Mouse (Mus musculus) central nervous system, embryonic 11.5 days (tissue): ENCODE measurements around the gene Olfr1417. TPM values are rescaled to one million over a fixed set of nuclear protein-coding genes. Genes with fewer than 3 reads are reported as not detected.

Experiments used
- polyA plus RNA-seq: library from polyadenylated mRNA; depleted of rRNA; stranded (reverse); fragments of >200 nt; gene quantifications from 2 replicates; pipeline ENCODE4 v1.2.3, GENCODE M21; 2012; rRNA removed

The Olfr1417 gene
- polyA plus RNA-seq, result not detected in 2 replicates

DNA sequence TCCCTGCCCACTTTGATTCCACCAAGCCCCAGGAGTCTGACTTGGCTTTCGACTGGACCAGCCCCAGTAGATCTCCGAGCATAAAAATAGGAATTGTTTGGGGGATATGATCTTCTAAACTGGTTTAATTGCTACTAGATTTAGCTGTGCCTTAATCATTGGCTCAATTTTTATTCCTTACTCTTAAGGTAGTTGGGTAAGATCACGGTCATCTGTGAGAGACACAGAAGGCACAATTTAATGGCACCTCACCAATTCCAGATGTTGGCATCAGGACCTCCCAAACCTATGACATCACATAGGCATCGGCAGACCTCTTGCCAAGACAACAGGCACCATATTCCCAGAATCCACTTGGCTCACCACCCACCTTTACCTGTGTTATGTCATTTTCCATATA lies at the start of gene Olfr1417:
Gene Olfr1417, minus strand, starts transcription at position 101 of the 400 bp plus-strand sequence.

DNA sequence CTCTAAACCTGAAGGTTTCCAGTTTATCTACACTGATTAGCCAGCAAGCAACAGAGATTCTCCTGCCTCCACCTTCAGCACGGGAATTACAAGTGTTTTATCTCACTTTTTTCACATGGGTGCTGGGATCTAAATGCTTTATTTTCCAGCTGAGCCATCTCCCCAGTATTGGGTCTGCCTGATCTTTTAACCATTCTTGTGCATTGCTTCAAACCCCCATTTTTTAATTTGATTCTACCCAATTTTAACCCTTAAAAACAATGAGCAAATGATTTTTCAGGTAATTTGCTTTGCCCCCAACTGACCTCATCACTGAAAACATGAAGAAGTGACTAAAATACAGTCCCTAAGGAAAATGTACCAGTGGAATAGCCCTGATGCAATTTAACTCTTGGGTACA lies 47.2 kb upstream of the Olfr1417 start, which contains the start of gene Olfr1420:
Gene Olfr1420, plus strand, starts transcription at position 301 of the 400 bp plus-strand sequence.

DNA sequence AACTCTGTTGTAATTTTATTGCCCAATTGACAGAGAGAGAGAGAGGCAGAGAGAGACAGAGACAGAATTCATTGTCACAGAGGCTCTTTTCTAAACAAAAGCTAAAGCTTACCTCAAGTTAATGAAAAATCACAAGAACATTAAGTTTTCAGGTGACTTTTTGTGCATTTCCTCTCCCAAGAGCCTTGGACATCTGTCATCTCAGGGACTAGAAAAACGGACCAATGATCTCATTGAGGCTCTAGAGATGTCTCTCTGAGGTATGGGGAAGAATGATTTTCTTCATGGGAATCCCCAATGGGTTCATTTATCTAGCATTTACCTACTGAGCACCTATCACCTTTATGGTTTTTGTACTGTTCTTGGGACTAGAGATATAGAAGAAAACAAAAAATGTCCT lies 36.0 kb upstream of the Olfr1417 start, which contains the start of gene Olfr1419:
Gene Olfr1419, minus strand, starts transcription at position 101 of the 400 bp plus-strand sequence.

DNA sequence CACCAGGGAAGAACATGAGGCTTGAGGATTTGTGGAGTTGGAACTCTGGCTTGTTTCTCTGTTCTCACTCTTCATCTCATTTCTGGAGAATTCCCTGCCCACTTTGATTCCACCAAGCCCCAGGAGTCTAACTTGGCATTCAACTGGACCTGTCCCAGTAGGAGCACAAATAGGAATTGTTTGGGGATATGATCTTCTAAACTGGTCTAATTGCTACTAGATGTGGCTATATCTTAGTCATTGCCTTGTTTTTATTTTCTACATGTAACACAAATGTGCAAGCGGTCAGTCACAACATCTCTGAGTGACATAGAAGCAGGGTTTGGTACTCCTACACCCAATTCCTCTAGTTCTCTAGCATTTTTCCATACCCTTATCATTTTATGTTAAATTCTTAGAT lies 21.9 kb upstream of the Olfr1417 start, which contains the start of gene Olfr1418:
Gene Olfr1418, minus strand, starts transcription at position 101 of the 400 bp plus-strand sequence.

DNA sequence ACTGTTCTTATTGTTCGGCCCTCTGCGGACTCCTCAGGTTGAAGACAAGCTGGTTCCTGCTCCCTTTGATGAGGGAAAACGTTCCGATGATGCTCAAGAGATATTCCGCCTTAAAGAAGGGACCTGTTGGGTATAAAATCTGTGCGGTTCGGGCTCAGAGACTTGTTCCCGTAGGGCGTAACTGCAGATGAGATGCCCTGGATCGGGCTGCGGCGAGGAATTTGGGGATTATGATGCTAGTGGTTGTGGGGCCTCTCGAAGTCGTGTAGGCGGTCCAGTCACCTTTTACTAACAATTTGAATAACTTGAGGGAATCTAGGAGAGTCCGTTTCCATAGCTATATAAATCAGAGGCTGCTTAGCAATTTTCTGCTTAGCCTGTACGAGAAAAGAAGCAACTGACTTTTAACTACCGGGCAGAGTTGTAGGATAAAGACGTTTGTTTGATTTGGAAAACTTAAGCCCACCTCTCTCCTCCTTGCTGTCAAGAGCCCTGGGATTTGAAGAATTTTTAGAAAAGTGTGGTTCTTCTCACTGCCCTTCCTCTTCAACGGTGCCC lies 19.8 kb downstream of the Olfr1417 start, which contains the start of gene Stx3:
Gene Stx3, minus strand, starts transcription at position 261 of the 558 bp plus-strand sequence.

Other genes starting within 250 kb of the Olfr1417 start
- gene Ms4a6d, start 234.4 kb downstream of the Olfr1417 start, polyA plus RNA-seq, result 1.1 and 1.9 TPM in 2 replicates
- 0.19 TPM in 1 of 2 replicates, not detected in the other for gene Ms4a2, start 215.5 kb downstream of the Olfr1417 start, polyA plus RNA-seq
- gene Ms4a3, start 198.4 kb downstream of the Olfr1417 start, polyA plus RNA-seq, result 0.25 and 0.50 TPM in 2 replicates
- not detected in 2 replicates for gene Oosp2, start 178.7 kb downstream of the Olfr1417 start, polyA plus RNA-seq
- not detected in 2 replicates for gene Oosp1, start 148.1 kb downstream of the Olfr1417 start, polyA plus RNA-seq
- gene Oosp3, start 142.2 kb downstream of the Olfr1417 start, polyA plus RNA-seq, result not detected in 2 replicates
- not detected in 2 replicates for gene Gif, start 91.7 kb downstream of the Olfr1417 start, polyA plus RNA-seq
- 36.8 and 39.9 TPM in 2 replicates for gene Mrpl16, start 68.8 kb downstream of the Olfr1417 start, polyA plus RNA-seq
- 11.3 and 13.5 TPM in 2 replicates for gene Stx3, start 19.8 kb downstream of the Olfr1417 start, polyA plus RNA-seq
- gene Olfr1418, start 21.8 kb upstream of the Olfr1417 start, polyA plus RNA-seq, result not detected in 2 replicates
- gene Olfr1419, start 35.9 kb upstream of the Olfr1417 start, polyA plus RNA-seq, result not detected in 2 replicates
- not detected in 2 replicates for gene Olfr1420, start 47.3 kb upstream of the Olfr1417 start, polyA plus RNA-seq
- 27.2 and 36.1 TPM in 2 replicates for gene Patl1, start 73.2 kb upstream of the Olfr1417 start, polyA plus RNA-seq
- gene Osbp, start 126.7 kb upstream of the Olfr1417 start, polyA plus RNA-seq, result 32.7 and 32.9 TPM in 2 replicates
- 0.01 TPM in 1 of 2 replicates, not detected in the other for gene Olfr1423, start 202.1 kb upstream of the Olfr1417 start, polyA plus RNA-seq
- gene Olfr1424, start 223.5 kb upstream of the Olfr1417 start, polyA plus RNA-seq, result not detected in 2 replicates
- gene Olfr1425, start 238.5 kb upstream of the Olfr1417 start, polyA plus RNA-seq, result not detected in 2 replicates